Mouse (Mus musculus) CH12F3 (cell line): ENCODE data around the gene Krt81.

Experiments
- in situ Hi-C: fragments of 300-500 bp; cut with MboI; formaldehyde crosslinking; loops from 2 replicates; pipeline ENCODE4 v1.14.3; 2020; ENCODE audit warnings: low sequenced_read_pairs

Gene Krt81

DNA sequence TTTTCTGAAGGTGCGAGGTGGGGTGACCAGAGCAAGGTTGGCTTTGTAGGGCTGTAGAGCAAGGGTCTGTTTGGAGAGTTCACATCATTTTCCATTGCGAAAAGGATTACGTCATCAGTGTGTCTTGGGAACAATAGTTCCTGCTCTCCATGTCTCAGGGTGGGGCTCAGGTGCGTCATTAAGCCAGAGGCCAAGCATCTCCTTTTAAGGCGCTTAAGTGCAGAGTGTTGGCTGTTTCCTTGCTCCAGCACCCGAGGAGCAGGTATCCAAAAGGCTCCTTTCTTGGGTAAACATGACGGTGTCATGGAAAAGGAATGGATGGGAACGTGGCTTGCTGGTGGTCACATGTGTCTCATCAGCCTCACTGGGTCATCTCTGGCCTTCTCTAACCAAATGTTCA lies 8.8 kb downstream of the Krt81 start:
- in situ Hi-C loops = no loop called here

- in situ Hi-C loops = no loop called here
These were observed 10.3 kb downstream of the Krt81 start for GRCm38 (mm10) chr15:101453093-101453736.

DNA sequence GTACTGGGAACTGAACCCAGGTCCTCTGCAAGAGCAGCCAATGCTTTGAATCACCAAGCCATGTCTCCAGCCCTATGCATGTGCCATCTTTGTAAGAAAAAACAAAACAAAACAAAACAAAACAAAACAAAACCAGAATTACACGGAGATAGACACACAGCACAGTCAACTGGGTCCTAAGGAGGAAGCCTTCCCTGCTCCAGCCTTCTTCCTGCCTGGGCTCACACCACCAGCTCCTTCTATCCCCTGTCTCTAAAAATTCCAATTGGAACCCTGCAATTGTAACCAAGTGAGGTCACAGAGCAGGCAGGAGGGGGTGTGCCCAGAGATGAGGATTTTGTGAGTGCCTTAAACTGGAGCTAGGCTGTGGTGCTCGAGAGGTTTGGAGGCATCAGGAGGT lies 16.1 kb downstream of the Krt81 start, which contains the start of gene Krt88:
TSS of gene Krt88 (plus strand) at position 301 of the 400 bp plus-strand sequence.
- in situ Hi-C loops = no loop called here

DNA sequence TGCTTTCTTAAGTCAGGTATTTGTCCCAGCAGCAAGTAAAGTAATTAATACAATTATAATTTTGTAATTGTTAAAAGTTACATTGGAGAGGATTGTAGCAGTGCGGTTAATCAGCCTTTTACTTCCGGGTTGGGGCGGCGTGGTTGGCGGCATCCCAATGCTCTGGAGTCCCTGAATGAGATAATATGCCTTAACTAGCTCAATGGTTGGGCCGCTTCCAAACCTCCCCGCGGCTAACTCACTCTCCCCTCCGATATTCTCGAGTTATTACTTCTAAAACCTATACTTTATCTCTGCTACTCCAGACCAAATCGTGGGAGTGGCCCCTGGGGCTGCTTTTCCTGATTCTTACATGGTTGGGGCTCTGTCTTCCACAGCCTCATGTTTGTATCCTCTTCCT lies 17.0 kb downstream of the Krt81 start:
- in situ Hi-C loops = no loop called here

GRCm38 (mm10) chr15:101440837-101441236 lies 22.7 kb downstream of the Krt81 start:
- in situ Hi-C loops = no loop called here

- in situ Hi-C loops = no loop called here
These were observed 25.0 kb downstream of the Krt81 start, which contains the start of gene Krt87 for GRCm38 (mm10) chr15:101438555-101438954. Gene Krt87, minus strand, starts transcription at chr15:101438804.

DNA sequence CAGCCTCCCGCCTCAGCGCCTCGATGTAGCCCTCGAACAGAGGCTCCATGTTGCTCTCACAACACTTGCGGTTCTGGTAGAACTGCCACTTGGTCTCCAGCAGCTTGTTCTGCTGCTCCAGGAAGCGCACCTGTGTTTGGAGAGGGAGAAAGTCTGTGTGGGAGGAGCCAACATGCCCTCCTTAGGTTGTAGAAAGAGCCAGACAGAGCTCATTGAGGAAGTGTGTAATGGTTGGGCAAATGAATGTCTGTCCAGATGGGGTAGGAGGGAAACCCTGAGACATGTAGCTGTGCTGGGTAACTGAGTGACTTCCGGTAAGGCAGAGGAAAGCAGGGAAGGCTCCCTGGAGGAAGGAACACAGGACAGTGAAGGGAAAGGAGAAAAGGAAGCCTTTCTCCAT lies 26.9 kb downstream of the Krt81 start:
- in situ Hi-C loops = no loop called here

GRCm38 (mm10) chr15:101424914-101425313 lies 38.6 kb downstream of the Krt81 start:
- in situ Hi-C loops = no loop called here

DNA sequence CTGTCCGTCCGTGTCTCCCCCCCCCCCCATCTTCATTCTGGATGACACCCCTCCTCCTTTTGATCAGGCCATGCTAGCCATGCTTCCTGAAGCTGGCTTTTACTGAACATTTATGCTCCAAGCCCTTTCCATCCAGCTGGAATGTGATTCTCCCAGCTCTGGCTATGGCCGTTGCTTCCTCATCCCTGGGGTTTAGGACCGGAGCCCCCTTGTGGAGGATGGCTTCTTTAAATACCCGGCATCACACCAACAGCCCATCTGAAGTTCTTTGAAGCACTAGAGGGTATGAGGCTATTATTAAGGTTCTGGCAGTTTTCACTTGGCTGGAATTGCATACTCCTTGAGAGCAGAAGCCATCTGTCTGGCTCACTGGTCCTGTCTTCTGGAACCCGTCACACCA lies 42.6 kb downstream of the Krt81 start:
- in situ Hi-C loops = no loop called here

GRCm38 (mm10) chr15:101418950-101419349 lies 44.6 kb downstream of the Krt81 start:
- in situ Hi-C loops = no loop called here

DNA sequence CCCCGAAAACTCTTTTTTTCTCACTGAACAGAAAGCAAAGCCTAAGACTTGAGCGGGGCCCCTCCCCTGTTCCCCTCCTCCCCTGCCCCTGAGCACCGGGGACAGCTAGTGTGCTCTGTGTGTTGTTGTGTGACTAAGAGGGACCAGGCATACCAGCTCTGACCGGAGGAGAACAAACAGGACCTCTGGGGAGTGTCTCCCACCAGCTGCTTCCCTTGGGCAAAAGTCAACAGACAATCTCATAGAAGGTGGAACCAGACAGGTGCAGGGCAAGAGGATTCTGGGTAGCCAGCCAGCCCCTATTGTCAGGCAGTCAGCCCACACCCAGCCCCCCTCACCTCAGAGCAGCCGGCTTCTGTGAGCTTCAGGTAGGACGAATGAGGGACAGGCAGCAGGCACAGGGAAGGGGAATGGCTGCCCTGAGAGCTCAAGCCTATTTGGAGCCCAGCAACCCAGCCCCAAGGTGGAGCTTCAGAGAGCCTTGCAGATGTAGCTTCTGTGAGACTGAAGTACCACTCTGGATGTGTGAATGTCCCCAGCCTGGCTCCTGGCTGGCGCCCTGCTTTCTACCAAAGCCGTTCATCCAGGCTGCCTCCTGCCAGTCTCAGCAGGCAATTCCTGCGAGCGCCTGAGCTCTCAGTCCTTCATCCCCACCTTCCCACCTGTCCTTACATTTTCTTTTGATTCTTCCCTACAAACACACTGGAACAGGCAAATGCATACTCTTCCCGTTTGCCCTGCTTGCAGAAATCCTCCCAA lies 48.6 kb downstream of the Krt81 start:
- in situ Hi-C loops = no loop called here

DNA sequence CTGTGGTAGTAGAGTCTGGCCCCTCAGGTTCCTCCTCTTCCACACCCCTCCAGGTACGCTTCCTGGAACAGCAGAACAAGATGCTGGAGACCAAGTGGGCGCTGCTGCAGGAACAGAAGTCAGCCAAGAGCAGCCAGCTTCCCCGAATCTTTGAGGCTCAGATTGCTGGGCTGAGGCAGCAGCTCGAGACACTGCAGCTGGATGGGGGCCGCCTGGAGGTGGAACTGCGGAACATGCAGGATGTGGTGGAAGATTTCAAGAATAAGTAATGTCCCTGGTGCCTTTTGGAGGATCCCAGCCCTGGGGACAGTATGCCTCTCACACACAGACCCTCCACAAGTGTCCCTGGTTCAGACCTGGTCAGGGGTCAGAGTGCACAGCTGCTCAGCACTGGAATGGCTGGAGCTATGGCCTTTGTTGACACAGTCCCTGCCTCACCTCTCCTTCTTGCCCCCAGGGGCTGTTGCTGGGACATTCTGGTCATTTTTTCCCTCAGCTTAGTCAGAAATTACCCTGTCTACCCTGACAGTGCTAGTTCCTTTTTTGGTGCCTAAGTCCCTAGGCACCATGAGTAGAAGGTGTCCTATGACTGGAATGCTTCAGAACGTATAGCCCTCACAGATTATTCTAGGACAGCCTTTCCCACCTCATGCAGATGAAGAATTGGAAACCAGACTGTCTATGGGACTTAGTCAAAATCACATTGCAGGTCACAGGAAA lies 49.5 kb downstream of the Krt81 start:
- in situ Hi-C loops = no loop called here

- in situ Hi-C loops = no loop called here
These were observed 51.4 kb downstream of the Krt81 start for GRCm38 (mm10) chr15:101412188-101412587.

- in situ Hi-C loops = no loop called here
These were observed 52.8 kb downstream of the Krt81 start, which contains the start of gene Krt7 for GRCm38 (mm10) chr15:101410775-101411174. Gene Krt7, plus strand, starts transcription at chr15:101411043.
